ENCODE assay signal across 22 mouse cellular contexts in genomic region chr6:120929421-120929820, GRCm38 (mm10). TPM values are rescaled to one million over a fixed set of nuclear protein-coding genes. Genes with fewer than 3 reads are reported as not detected.
DNase-seq lines count a peak whose midpoint lies in the region; ATAC-seq and TF ChIP-seq lines count a peak whose summit lies in the region.
"Had no signal": no experiment of that assay in that cellular context is flagged by ENCODE, and none has a peak within 500 bp of the region (broad histone marks: within the 10 kb centered on the region; RNA-seq: fewer than 3 reads in every experiment).

No protein-coding gene starts in this region.

- H3K36me3 ChIP-seq in thymus, adult 2 months (ENCODE audit: control insufficient read depth, insufficient read depth, low read length): no peaks in the 10 kb centered on the region
- peaks cover 0 to 5% of the 10 kb centered on the region in 2 experiments for H3K36me3 ChIP-seq in CH12.LX (replicated peaks in 1 of 2; ENCODE audit: control insufficient read depth in 1 of 2, insufficient read depth in 1 of 2, low read length in 1 of 2)
- H3K36me3 ChIP-seq in midbrain, embryonic 16.5 days (ENCODE audit: control insufficient read depth, insufficient read depth, low read length): peaks cover 24% of the 10 kb centered on the region

- H3K4me1 ChIP-seq in thymus, adult 2 months (replicated peaks; ENCODE audit: control insufficient read depth, insufficient read depth, low read length): peaks cover 66% of the 10 kb centered on the region
- peaks cover 50 to 84% of the 10 kb centered on the region in 2 experiments for H3K4me1 ChIP-seq in CH12.LX (ENCODE audit: control insufficient read depth in 1 of 2, insufficient read depth in 2 of 2)
- no peaks in the 10 kb centered on the region for H3K4me1 ChIP-seq in midbrain, embryonic 16.5 days (ENCODE audit: control insufficient read depth, insufficient read depth, low read length)
- H3K4me1 ChIP-seq: embryonic facial prominence, embryonic 12.5 days; forebrain, embryonic 13.5 days; forebrain, embryonic 15.5 days had no signal

- intact Hi-C loops in gastrocnemius, adult 2 months (cut with DNase I): no loop called here
- intact Hi-C loops in gastrocnemius, postnatal 14 days (cut with DNase I; ENCODE audit: low total_unique reads): no loop called here

- no peak overlapping the region for H3K4me3 ChIP-seq in gastrocnemius, adult 2 months
- no peak overlapping the region for H3K4me3 ChIP-seq in thymus, adult 2 months (ENCODE audit: control insufficient read depth, insufficient read depth, low read length)
- H3K4me3 ChIP-seq in CH12.LX (replicated peaks in 1 of 3; ENCODE audit: low read depth in 2 of 3, low read length in 2 of 3, poor library complexity in 1 of 3): peak overlapping the region in 1 of 3 experiments; percentile 12
- no peak overlapping the region for H3K4me3 ChIP-seq in midbrain, embryonic 16.5 days (ENCODE audit: low read depth, low read length)
- H3K4me3 ChIP-seq: embryonic facial prominence, embryonic 10.5 days; embryonic facial prominence, embryonic 12.5 days; forebrain, embryonic 13.5 days; forebrain, embryonic 15.5 days had no signal

- no peak for ATAC-seq in midbrain, embryonic 16.5 days
- ATAC-seq: CD4-positive, CD25-positive, alpha-beta regulatory T cell, adult 4 months; forebrain, embryonic 13.5 days; forebrain, embryonic 15.5 days had no signal

- no peak for DNase-seq in gastrocnemius, adult 2 months
- no peak for DNase-seq in gastrocnemius, postnatal 14 days
- no peak for DNase-seq in thymus, adult 2 months
- DNase-seq in thymus, adult 18-20 months: no peak
- no peak for DNase-seq in CH12.LX (ENCODE audit: extremely low read depth)
- DNase-seq in thymus, postnatal 25 days: peak; percentile 38
- no peak for DNase-seq in right cerebral cortex, postnatal 25 days
- DNase-seq: adrenal gland, adult 2 months; adrenal gland, postnatal 10 days; adrenal gland, postnatal 25 days; B cell, adult 2 months; cerebellum, adult 11 months; cerebellum, adult 18-20 months; cerebellum, adult 8-10 months; cerebellum, postnatal 10 days; cerebellum, postnatal 25 days had no signal

- TF ChIP-seq POLR2A in thymus, adult 2 months (IDR thresholded peaks at IDR 0.05; ENCODE audit: control insufficient read depth, extremely low read depth, insufficient read depth, low read length, poor library complexity): no peak
- TF ChIP-seq POLR2A in CH12.LX (IDR thresholded peaks at IDR 0.05; ENCODE audit: low read depth, low read length): no peak

- peak overlapping the region; percentile 48; the same call in 1 of the 2 replicates for H3K27ac ChIP-seq in gastrocnemius, adult 2 months
- peak overlapping the region; percentile 96 for H3K27ac ChIP-seq in thymus, adult 2 months (ENCODE audit: control insufficient read depth, insufficient read depth, low read length)
- peak overlapping the region; percentile 39; the same call in 1 of the 2 replicates for H3K27ac ChIP-seq in CH12.LX (ENCODE audit: insufficient read depth, low read depth)
- no peak overlapping the region for H3K27ac ChIP-seq in midbrain, embryonic 16.5 days (ENCODE audit: low read length)
- H3K27ac ChIP-seq: embryonic facial prominence, embryonic 10.5 days; embryonic facial prominence, embryonic 12.5 days; forebrain, embryonic 13.5 days; forebrain, embryonic 15.5 days had no signal

- in situ Hi-C loops in CH12.LX (cut with MboI; ENCODE audit: low pct_ligation_motif_present, low pct_unique_long_range_greater_than_20kb, low sequenced_read_pairs): no loop called here

- WGBS in thymus, adult 2 months: 15% methylated on average over 1 of the region's 1 CpGs
- WGBS in midbrain, embryonic 16.5 days: 73% methylated on average over 1 of the region's 1 CpGs

- no peaks in the 10 kb centered on the region for H3K27me3 ChIP-seq in thymus, adult 2 months (ENCODE audit: control insufficient read depth, insufficient read depth, low read length)
- H3K27me3 ChIP-seq in CH12.LX (replicated peaks): no peaks in the 10 kb centered on the region
- no peaks in the 10 kb centered on the region for H3K27me3 ChIP-seq in midbrain, embryonic 16.5 days (ENCODE audit: control insufficient read depth, insufficient read depth, low read depth, low read length)
- H3K27me3 ChIP-seq: embryonic facial prominence, embryonic 12.5 days; forebrain, embryonic 13.5 days; forebrain, embryonic 15.5 days had no signal

- H3K79me2 ChIP-seq in CH12.LX (replicated peaks; ENCODE audit: control insufficient read depth, extremely low read depth, insufficient read depth, poor library complexity, severe bottlenecking): no peaks in the 10 kb centered on the region

- TF ChIP-seq RAD21 in CH12.LX (IDR thresholded peaks at IDR 0.05; ENCODE audit: low read depth, low read length): no peak

- no peak for TF ChIP-seq EP300 in CH12.LX (IDR thresholded peaks at IDR 0.05; ENCODE audit: low read length)

- no peaks in the 10 kb centered on the region for H3K9me3 ChIP-seq in CH12.LX (replicated peaks; ENCODE audit: low read length)
- no peaks in the 10 kb centered on the region for H3K9me3 ChIP-seq in midbrain, embryonic 16.5 days (replicated peaks; ENCODE audit: control insufficient read depth, low read length, poor library complexity, severe bottlenecking)
- H3K9me3 ChIP-seq: embryonic facial prominence, embryonic 10.5 days; embryonic facial prominence, embryonic 12.5 days; forebrain, embryonic 13.5 days; forebrain, embryonic 15.5 days had no signal

- no peak overlapping the region for H3K4me2 ChIP-seq in CH12.LX (ENCODE audit: insufficient read depth, low read depth, poor library complexity, severe bottlenecking)
- H3K4me2 ChIP-seq in midbrain, embryonic 16.5 days (ENCODE audit: low read length): no peak overlapping the region
- H3K4me2 ChIP-seq: embryonic facial prominence, embryonic 12.5 days; forebrain, embryonic 13.5 days; forebrain, embryonic 15.5 days had no signal

- TF ChIP-seq CTCF in gastrocnemius, adult 2 months (IDR thresholded peaks at IDR 0.05): no peak
- TF ChIP-seq CTCF in thymus, adult 2 months (IDR thresholded peaks at IDR 0.05; ENCODE audit: borderline replicate concordance, control insufficient read depth, extremely low read depth, insufficient read depth, low read length, poor library complexity): no peak
- TF ChIP-seq CTCF in CH12.LX (conservative IDR thresholded peaks at IDR 0.05 in 1 of 2, IDR thresholded peaks at IDR 0.05 in 1 of 2; ENCODE audit: low read depth in 2 of 2, low read length in 2 of 2): no peak

- dilution Hi-C loops in CH12.LX (cut with MboI; ENCODE audit: extremely low pct_ligation_motif_present, extremely low pct_unique_long_range_greater_than_20kb, low sequenced_read_pairs): no loop called here

- H3K9ac ChIP-seq in CH12.LX (ENCODE audit: insufficient read depth, low read depth): no peak overlapping the region
- H3K9ac ChIP-seq in midbrain, embryonic 16.5 days (ENCODE audit: low read depth, low read length): no peak overlapping the region
- H3K9ac ChIP-seq: embryonic facial prominence, embryonic 12.5 days; forebrain, embryonic 13.5 days; forebrain, embryonic 15.5 days had no signal

TF ChIP-seq in CH12.LX, 34 proteins besides CTCF, POLR2A, EP300 and RAD21:
- TF ChIP-seq USF2 (conservative IDR thresholded peaks at IDR 0.05; ENCODE audit: low read depth, low read length): no peak
- TF ChIP-seq ETS1 (conservative IDR thresholded peaks at IDR 0.05; ENCODE audit: low read depth, low read length): no peak
- no peak for TF ChIP-seq SIN3A (IDR thresholded peaks at IDR 0.05; ENCODE audit: low read length)

RNA-seq across cellular contexts. Expression of gene Bid, which starts 12.8 kb away (rescaled TPM):
- under 1 TPM; 0.45 to 0.89 TPM for total RNA-seq in gastrocnemius, adult 2 months (2021)
- 1 to 10 TPM; 1.8 to 2.3 TPM for total RNA-seq in gastrocnemius, postnatal 14 days (2021)
- polyA plus RNA-seq in thymus, adult 2 months (2012; rRNA removed): 36.5 and 43.1 TPM in 2 replicates
- 102 and 118 TPM in 2 replicates for total RNA-seq in CH12.LX (2012; rRNA removed)
- 132 and 148 TPM in 2 replicates for total RNA-seq in CH12.LX (2014; rRNA removed)
- polyA plus RNA-seq in CH12.LX (2012; ENCODE audit: insufficient read length, low read depth): 129 and 144 TPM in 2 replicates
- polyA plus RNA-seq in midbrain, embryonic 16.5 days (2015; fragmentation: Nextera tagmentation; extraction: Ambion mirVana): 49.3 and 51.5 TPM in 2 replicates

Comparison
In these comparisons a context has a peak if more than half of its experiments do, and no peak if none do; other contexts are left out.
1. RNA of gene Bid, which starts 12.8 kb away (total RNA-seq): 102 to 148 TPM in CH12.LX; 1.8 to 2.3 TPM in gastrocnemius, postnatal 14 days and 0.45 to 0.89 TPM in gastrocnemius, adult 2 months; every median in the first group is over 10 times any median in the second.